Mouse (Mus musculus) lung, embryonic 14.5 days (tissue): ENCODE data around the gene Mbnl1. TPM values are rescaled to one million over a fixed set of nuclear protein-coding genes. Genes with fewer than 3 reads are reported as not detected.
"Not testable (repeated sequence)": the region's sequence is repeated elsewhere in the genome, so short reads cannot be mapped to it uniquely, and the experiment has no call there.

Experiments used
- ATAC-seq: fragments of 200-750 bp; cut with Nextera tagmentation; 2 replicates; pipeline ENCODE4 v1.8.0; 2017; ENCODE audit warnings: mild to moderate bottlenecking, moderate TSS enrichment, moderate library complexity; ENCODE audit not compliant: insufficient read depth
- DNase-seq: peaks from one replicate; pipeline ENCODE4 v3.0.0-alpha.2; 2015
- H3K27ac ChIP-seq: fragments of 300-500 bp; sonication (generic); 2 replicates; pipeline ENCODE4 v1.5.1; 2014; ENCODE audit warnings: low read depth, mild to moderate bottlenecking, moderate library complexity
- H3K27me3 ChIP-seq: fragments of 300-500 bp; sonication (generic); 2 replicates; pipeline ENCODE4 v1.6.1; 2014; ENCODE audit warnings: low read length, control low read depth; ENCODE audit not compliant: insufficient read depth
- H3K36me3 ChIP-seq: fragments of 300-500 bp; sonication (generic); 2 replicates; pipeline ENCODE4 v1.6.1; 2014; ENCODE audit warnings: control low read depth; ENCODE audit not compliant: insufficient read depth
- H3K4me1 ChIP-seq: fragments of 300-500 bp; sonication (generic); 2 replicates; pipeline ENCODE4 v1.6.1; 2014; ENCODE audit warnings: antibody characterized with exemption, control low read depth; ENCODE audit not compliant: insufficient read depth
- H3K4me2 ChIP-seq: fragments of 300-500 bp; sonication (generic); 2 replicates; pipeline ENCODE4 v1.6.1; 2014; ENCODE audit warnings: mild to moderate bottlenecking
- H3K4me3 ChIP-seq: fragments of 300-500 bp; sonication (generic); 2 replicates; pipeline ENCODE4 v1.5.1; 2014; ENCODE audit warnings: low read depth, low read length
- H3K9ac ChIP-seq: fragments of 300-500 bp; sonication (generic); 2 replicates; pipeline ENCODE4 v1.6.1; 2014
- H3K9me3 ChIP-seq: fragments of 300-500 bp; sonication (generic); 2 replicates; pipeline ENCODE4 v1.6.1; 2016; ENCODE audit warnings: low read depth, low read length, control low read depth
- CTCF ChIP-seq: IDR thresholded peaks from 2 replicates; pipeline ENCODE4 v1.5.1; 2016; ENCODE audit warnings: antibody characterized with exemption, low read depth
- WGBS: fragments of 180-500 bp; shearing (Covaris S2); extraction: QIAGEN DNeasy Blood & Tissue Kit; methylation state at CpG from one replicate; pipeline ENCODE4 v1.1.7; 2014; 5-methylcytosine and 5-hydroxymethylcytosine counted together
- polyA plus RNA-seq: library from polyadenylated mRNA; unstranded; fragments of >200 nt; fragmentation: Nextera tagmentation; extraction: Ambion mirVana; gene quantifications from 2 replicates; pipeline ENCODE4 v1.2.1, GENCODE M21; 2014

The Mbnl1 gene
- polyA plus RNA-seq, 1 experiment from 2014 or later = 201 TPM

GRCm38 (mm10) chr3:60481740-60482399 is 9.2 kb downstream of the Mbnl1 start:
- WGBS = 75% methylated on average over 2 of the region's 2 CpGs
- TF ChIP-seq CTCF = no peak

GRCm38 (mm10) chr3:60483305-60483704 is 10.7 kb downstream of the Mbnl1 start:
- no peak overlapping the region for H3K27ac ChIP-seq
- H3K27me3 ChIP-seq = no peaks in the 10 kb centered on the region
- no peak overlapping the region for H3K9ac ChIP-seq
- no peak overlapping the region for H3K4me2 ChIP-seq
- no peak for TF ChIP-seq CTCF
- no peaks in the 10 kb centered on the region for H3K9me3 ChIP-seq
- H3K4me1 ChIP-seq = no peaks in the 10 kb centered on the region
- ATAC-seq (no peak), DNase-seq (no peak)
- H3K36me3 ChIP-seq = no peaks in the 10 kb centered on the region
- no peak overlapping the region for H3K4me3 ChIP-seq

More at GRCm38 (mm10) chr3:60481740-60482399, 9.2 kb downstream of the Mbnl1 start:
- H3K9ac ChIP-seq = no peak overlapping the region
- H3K4me3 ChIP-seq = no peak overlapping the region
- no peaks in the 10 kb centered on the region for H3K36me3 ChIP-seq
- no peak for ATAC-seq
- no peaks in the 10 kb centered on the region for H3K4me1 ChIP-seq
- H3K9me3 ChIP-seq = no peaks in the 10 kb centered on the region
- DNase-seq = no peak
- H3K27me3 ChIP-seq = no peaks in the 10 kb centered on the region
- H3K4me2 ChIP-seq = no peak overlapping the region
- H3K27ac ChIP-seq = no peak overlapping the region

GRCm38 (mm10) chr3:60485987-60486712 is 13.5 kb downstream of the Mbnl1 start:
- WGBS = 81% methylated on average over 4 of the region's 4 CpGs
- no peak for TF ChIP-seq CTCF
- H3K4me1 ChIP-seq = no peaks in the 10 kb centered on the region
- ATAC-seq (no peak), DNase-seq (no peak)
- no peak overlapping the region for H3K27ac ChIP-seq
- no peaks in the 10 kb centered on the region for H3K9me3 ChIP-seq
- H3K4me3 ChIP-seq = no peak overlapping the region
- no peak overlapping the region for H3K4me2 ChIP-seq
- no peaks in the 10 kb centered on the region for H3K36me3 ChIP-seq
- no peak overlapping the region for H3K9ac ChIP-seq
- H3K27me3 ChIP-seq = no peaks in the 10 kb centered on the region

- H3K4me2 ChIP-seq = no peak overlapping the region
- no peaks in the 10 kb centered on the region for H3K4me1 ChIP-seq
- no peak overlapping the region for H3K27ac ChIP-seq
- no peak overlapping the region for H3K9ac ChIP-seq
- no peak for DNase-seq
- no peak for TF ChIP-seq CTCF
- no peaks in the 10 kb centered on the region for H3K36me3 ChIP-seq
- no peak overlapping the region for H3K4me3 ChIP-seq
- no peaks in the 10 kb centered on the region for H3K9me3 ChIP-seq
- H3K27me3 ChIP-seq = no peaks in the 10 kb centered on the region
- 83% methylated on average over 3 of the region's 3 CpGs for WGBS
- ATAC-seq = no peak
Observed at GRCm38 (mm10) chr3:60486713-60487170, 14.1 kb downstream of the Mbnl1 start.

GRCm38 (mm10) chr3:60489509-60489908 is 16.9 kb downstream of the Mbnl1 start:
- ATAC-seq (no peak), DNase-seq (no peak)
- Histone ChIP-seq H3K36me3 (no peaks in the 10 kb centered on the region), H3K4me2 (no peak overlapping the region), H3K27me3 (no peaks in the 10 kb centered on the region), H3K9ac (no peak overlapping the region), H3K4me1 (no peaks in the 10 kb centered on the region), H3K4me3 (no peak overlapping the region), H3K9me3 (no peaks in the 10 kb centered on the region), H3K27ac (no peak overlapping the region)
- no peak for TF ChIP-seq CTCF
- 89% methylated on average over 6 of the region's 6 CpGs for WGBS

GRCm38 (mm10) chr3:60494774-60495535 is 22.3 kb downstream of the Mbnl1 start:
- not testable (repeated sequence) for H3K4me2 ChIP-seq, H3K36me3 ChIP-seq, H3K9ac ChIP-seq, H3K27me3 ChIP-seq, H3K27ac ChIP-seq, H3K4me3 ChIP-seq, H3K4me1 ChIP-seq, H3K9me3 ChIP-seq, DNase-seq
- ATAC-seq = peak; percentile 38; the same call in 1 of the 2 replicates
- 69% methylated on average over 7 of the region's 16 CpGs for WGBS

GRCm38 (mm10) chr3:60496197-60496596 is 23.6 kb downstream of the Mbnl1 start:
- Histone ChIP-seq H3K4me3 (no peak overlapping the region), H3K36me3 (no peaks in the 10 kb centered on the region), H3K9me3 (no peaks in the 10 kb centered on the region), H3K27me3 (no peaks in the 10 kb centered on the region), H3K4me1 (peaks cover 9% of the 10 kb centered on the region; the same call in 1 of the 2 replicates), H3K27ac (no peak overlapping the region), H3K9ac (no peak overlapping the region), H3K4me2 (no peak overlapping the region)
- WGBS = 78% methylated on average over 5 of the region's 5 CpGs
- no peak for ATAC-seq
- no peak for DNase-seq
- no peak for TF ChIP-seq CTCF
